Mouse (Mus musculus) limb, embryonic 15.5 days (tissue): ENCODE results near the gene Ssxb9. TPM values are rescaled to one million over a fixed set of nuclear protein-coding genes. Genes with fewer than 3 reads are reported as not detected.
"Not testable (repeated sequence)": the region's sequence is repeated elsewhere in the genome, so short reads cannot be mapped to it uniquely, and the experiment has no call there.

Experiments used
- ATAC-seq: fragments of 200-750 bp; cut with Nextera tagmentation; 2 replicates; pipeline ENCODE4 v1.8.0; 2017; ENCODE audit warnings: low read depth, moderate TSS enrichment; ENCODE audit not compliant: insufficient number of reproducible peaks, low FRiP score, low TSS enrichment
- H3K27ac ChIP-seq: fragments of 300-500 bp; sonication (generic); 2 replicates; pipeline ENCODE4 v1.5.1; 2015; ENCODE audit warnings: moderate library complexity, mild to moderate bottlenecking, inconsistent platforms
- H3K27me3 ChIP-seq: fragments of 300-500 bp; sonication (generic); 2 replicates; pipeline ENCODE4 v1.6.1; 2015; ENCODE audit warnings: inconsistent platforms
- H3K36me3 ChIP-seq: fragments of 300-500 bp; sonication (generic); 2 replicates; pipeline ENCODE4 v1.6.1; 2015; ENCODE audit warnings: inconsistent platforms
- H3K4me1 ChIP-seq: fragments of 300-500 bp; sonication (generic); 2 replicates; pipeline ENCODE4 v1.6.1; 2015; ENCODE audit warnings: inconsistent platforms
- H3K4me2 ChIP-seq: fragments of 300-500 bp; sonication (generic); 2 replicates; pipeline ENCODE4 v1.6.1; 2015; ENCODE audit warnings: mild to moderate bottlenecking, inconsistent platforms
- H3K4me3 ChIP-seq: fragments of 300-500 bp; sonication (generic); 2 replicates; pipeline ENCODE4 v1.5.1; 2015; ENCODE audit warnings: mild to moderate bottlenecking, inconsistent platforms
- H3K9ac ChIP-seq: fragments of 300-500 bp; sonication (generic); 2 replicates; pipeline ENCODE4 v1.6.1; 2015; ENCODE audit warnings: inconsistent platforms
- H3K9me3 ChIP-seq: fragments of 300-500 bp; sonication (generic); 2 replicates; pipeline ENCODE4 v1.6.1; 2016; ENCODE audit warnings: inconsistent platforms
- WGBS: fragments of 180-500 bp; shearing (Covaris S2); methylation state at CpG from one replicate; pipeline ENCODE4 v1.1.7; 2015; 5-methylcytosine and 5-hydroxymethylcytosine counted together
- polyA plus RNA-seq: library from polyadenylated mRNA; unstranded; fragments of >200 nt; fragmentation: Nextera tagmentation; extraction: Ambion mirVana; gene quantifications from 2 replicates; pipeline ENCODE4 v1.2.1, GENCODE M21; 2015

Ssxb9 gene
- polyA plus RNA-seq, result not detected in 2 replicates

DNA sequence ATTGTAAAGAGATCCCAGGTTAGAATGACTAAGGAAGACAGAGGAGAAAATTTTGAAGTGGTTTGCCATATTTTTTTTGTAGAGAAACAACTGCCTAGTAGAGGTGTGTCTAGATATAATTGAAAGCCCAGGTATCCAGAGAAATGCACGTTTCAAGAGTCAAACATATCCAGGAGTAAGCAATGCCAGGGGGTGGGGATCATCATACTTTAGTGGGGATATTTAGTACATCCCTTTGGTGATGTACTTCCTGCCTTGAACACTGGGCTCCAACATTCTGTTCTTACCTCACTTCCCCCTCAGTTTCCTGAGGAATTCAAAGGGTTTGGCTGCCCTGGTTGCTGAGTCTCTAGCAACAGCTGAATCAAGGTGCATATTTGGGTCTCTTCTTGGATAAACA, at the start of gene Ssxb9:
Gene Ssxb9 (plus strand): TSS at position 301 of the 400 bp plus-strand sequence.
- not testable (repeated sequence) for H3K27me3 ChIP-seq, H3K4me1 ChIP-seq, H3K4me2 ChIP-seq, H3K27ac ChIP-seq, H3K4me3 ChIP-seq, H3K36me3 ChIP-seq, H3K9ac ChIP-seq, ATAC-seq, H3K9me3 ChIP-seq
- WGBS, result 14% methylated on average over 1 of the region's 1 CpGs

GRCm38 (mm10) chrX:8327124-8327523, 39.7 kb upstream of the Ssxb9 start, which contains the start of gene Ssxb10:
Ssxb10 (plus strand) TSS chrX:8327424.
- Histone ChIP-seq H3K4me3 (no peak within 1 kb of the TSS), H3K36me3 (no peaks in the 10 kb centered on the region), H3K9me3 (no peaks in the 10 kb centered on the region), H3K4me1 (no peaks in the 10 kb centered on the region), H3K9ac (no peak within 1 kb of the TSS), H3K27me3 (no peaks in the 10 kb centered on the region), H3K4me2 (no peak within 1 kb of the TSS), H3K27ac (no peak within 1 kb of the TSS)
- ATAC-seq, result no peak
- 59% methylated on average over 2 of the region's 2 CpGs for WGBS

- WGBS, result 23% methylated on average over 1 of the region's 1 CpGs
- ATAC-seq, result not testable (repeated sequence)
Measured at GRCm38 (mm10) chrX:8413005-8413404, 46.2 kb downstream of the Ssxb9 start, which contains the start of gene Ssxb1. Ssxb1 (plus strand) TSS chrX:8413305.

More at GRCm38 (mm10) chrX:8413005-8413404, 46.2 kb downstream of the Ssxb9 start, which contains the start of gene Ssxb1:
- not testable (repeated sequence) for H3K27me3 ChIP-seq, H3K27ac ChIP-seq, H3K4me1 ChIP-seq, H3K36me3 ChIP-seq, H3K9me3 ChIP-seq, H3K9ac ChIP-seq, H3K4me3 ChIP-seq, H3K4me2 ChIP-seq

Other genes starting within 250 kb of the Ssxb9 start
- gene Wdr13, start 234.1 kb upstream of the Ssxb9 start, polyA plus RNA-seq, result 20.3 and 21.3 TPM in 2 replicates
- 401 and 409 TPM in 2 replicates for gene Rbm3, start 221.1 kb upstream of the Ssxb9 start, polyA plus RNA-seq
- gene Tbc1d25, start 190.8 kb upstream of the Ssxb9 start, polyA plus RNA-seq, result 13.7 and 14.1 TPM in 2 replicates
- 43.0 and 44.6 TPM in 2 replicates for gene Ebp, start 173.5 kb upstream of the Ssxb9 start, polyA plus RNA-seq
- 8.7 and 8.8 TPM in 2 replicates for gene Porcn, start 160.5 kb upstream of the Ssxb9 start, polyA plus RNA-seq
- 37.8 and 40.4 TPM in 2 replicates for gene Ftsj1, start 114.6 kb upstream of the Ssxb9 start, polyA plus RNA-seq
- gene Slc38a5, start 95.8 kb upstream of the Ssxb9 start, polyA plus RNA-seq, result 0.36 and 0.60 TPM in 2 replicates
- not detected in 2 replicates for gene Ssxb10, start 39.6 kb upstream of the Ssxb9 start, polyA plus RNA-seq
- not detected in 2 replicates for gene Ssxb1, start 46.3 kb downstream of the Ssxb9 start, polyA plus RNA-seq
- gene Ssxb2, start 94.7 kb downstream of the Ssxb9 start, polyA plus RNA-seq, result not detected in 2 replicates
- not detected in 2 replicates for gene Gm14459, start 158.0 kb downstream of the Ssxb9 start, polyA plus RNA-seq
- gene Ssxb6, start 181.3 kb downstream of the Ssxb9 start, polyA plus RNA-seq, result not detected in 2 replicates
- gene Ssxb3, start 224.8 kb downstream of the Ssxb9 start, polyA plus RNA-seq, result not detected in 2 replicates